Mouse (Mus musculus): ENCODE data around the gene Gm20696.
A peak's percentile ranks its signal among the peaks of the same experiment; 100 is the strongest.

Gene Gm20696

DNA sequence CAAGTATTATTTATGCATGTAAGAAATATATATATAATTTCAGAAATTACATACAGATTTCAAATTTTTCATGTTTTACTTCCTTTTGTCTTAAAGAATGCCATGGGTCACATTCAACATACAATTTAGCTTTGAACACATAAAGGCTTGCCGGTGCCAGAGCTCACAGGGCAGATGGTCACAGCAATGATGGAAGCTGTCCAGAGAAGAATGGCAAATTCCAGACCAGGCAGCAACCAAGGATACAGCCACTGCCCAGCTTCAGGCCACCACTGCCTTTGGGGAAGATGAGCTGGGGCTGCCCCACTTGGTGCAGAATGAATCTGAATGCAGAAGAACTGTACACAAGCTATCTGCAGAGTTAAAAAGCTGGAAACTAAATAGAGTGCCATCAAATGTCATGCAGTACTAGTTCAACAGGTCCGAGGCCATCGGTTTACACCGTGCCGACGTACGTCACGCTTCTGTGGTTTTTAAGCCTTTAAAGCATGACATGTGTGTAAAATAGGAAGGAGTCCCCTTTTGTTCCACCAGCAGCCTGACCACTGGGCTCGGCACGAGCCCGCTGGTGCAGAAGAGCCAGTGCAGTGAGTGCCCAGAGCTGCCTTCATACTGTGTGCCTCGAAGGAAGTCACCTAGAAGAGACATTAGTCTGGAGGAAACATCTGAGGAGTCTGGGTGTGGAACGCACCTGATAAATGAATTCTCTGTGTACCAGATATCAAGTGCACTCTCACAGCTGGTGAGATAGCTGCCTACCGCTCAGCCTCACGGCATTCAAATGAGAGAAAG is 383.5 kb downstream of the Gm20696 start:
- no peak for DNase-seq (ENCODE audit: low spot score in 2 of 2)

DNA sequence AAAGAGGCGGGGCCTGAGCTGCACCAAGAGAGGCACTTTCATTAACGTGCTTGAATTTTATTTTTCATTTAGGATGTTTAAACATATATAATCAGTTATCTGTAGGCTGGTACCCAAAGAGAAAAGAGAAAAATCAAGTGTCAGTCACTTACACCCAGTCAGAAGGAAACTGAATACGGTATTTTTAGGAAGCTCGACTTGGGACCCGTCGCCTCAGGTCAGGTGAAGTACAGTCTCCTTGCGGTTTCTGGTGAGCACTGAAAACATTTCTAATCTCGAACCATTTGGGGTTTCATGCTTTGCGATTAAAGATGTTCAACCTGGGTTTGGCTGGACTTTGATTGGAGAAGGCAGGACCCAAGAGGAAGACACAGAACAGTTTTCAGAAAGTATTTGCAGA is 385.2 kb downstream of the Gm20696 start:
- DNase-seq (ENCODE audit: low spot score in 2 of 2) = no peak

DNA sequence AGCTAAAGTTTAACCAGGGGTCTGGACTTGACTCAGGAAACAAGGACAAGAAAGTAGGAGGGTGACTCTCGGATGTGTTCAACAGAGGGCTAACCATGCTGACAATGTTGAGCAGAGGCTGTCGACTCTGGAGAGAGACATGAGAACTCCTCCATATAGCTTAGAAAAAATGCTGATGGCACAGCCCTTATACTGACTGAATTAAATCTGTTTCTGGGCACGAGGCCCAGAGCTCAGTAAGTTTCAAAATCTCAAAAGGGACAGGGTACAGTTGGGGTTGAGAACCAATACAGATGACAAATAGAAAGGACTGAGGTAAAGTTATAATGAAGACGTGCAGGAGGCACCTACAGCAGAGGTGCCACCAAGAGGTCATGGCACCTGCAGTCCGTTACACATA is 386.0 kb downstream of the Gm20696 start:
- DNase-seq (ENCODE audit: low spot score in 2 of 2) = no peak

DNA sequence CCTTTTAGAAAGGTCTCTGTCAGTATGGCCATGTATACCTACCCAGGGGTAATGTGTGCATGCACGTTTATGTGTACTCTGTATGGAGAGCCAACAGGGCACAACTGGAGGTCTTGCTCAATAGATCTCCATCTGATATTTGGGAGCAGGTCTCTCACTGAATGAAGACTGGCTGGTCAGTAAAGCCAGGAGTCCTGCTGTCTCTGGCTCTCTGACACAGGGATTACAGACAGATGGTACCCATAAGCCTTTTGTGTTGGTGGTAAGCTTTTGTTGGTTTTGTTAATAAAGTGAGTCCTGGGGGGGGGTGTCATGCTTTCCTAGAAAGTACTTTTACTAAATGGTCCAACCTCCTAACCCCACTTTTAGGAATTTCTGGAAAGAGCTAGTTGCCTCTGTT is 389.3 kb downstream of the Gm20696 start:
- no peak for DNase-seq (ENCODE audit: low spot score in 2 of 2)

DNA sequence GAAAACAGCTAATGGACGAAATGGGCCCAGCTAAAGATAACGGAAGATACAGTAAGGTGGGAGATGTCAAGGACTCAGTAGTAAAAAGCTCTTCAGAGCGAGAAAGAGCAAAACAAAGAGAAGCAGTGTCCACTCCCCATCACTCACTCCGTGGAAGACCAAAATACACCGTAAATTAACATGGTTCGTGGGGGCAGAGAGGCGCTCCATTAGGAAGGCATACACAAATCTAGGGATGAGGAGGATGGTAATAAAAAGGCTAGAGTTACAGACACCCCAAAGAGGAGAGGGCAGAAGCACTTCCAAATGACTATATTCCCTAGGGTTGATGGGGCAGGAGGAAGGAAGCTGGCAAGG is 390.3 kb downstream of the Gm20696 start:
- DNase-seq (ENCODE audit: low spot score in 2 of 2) = no peak

DNA sequence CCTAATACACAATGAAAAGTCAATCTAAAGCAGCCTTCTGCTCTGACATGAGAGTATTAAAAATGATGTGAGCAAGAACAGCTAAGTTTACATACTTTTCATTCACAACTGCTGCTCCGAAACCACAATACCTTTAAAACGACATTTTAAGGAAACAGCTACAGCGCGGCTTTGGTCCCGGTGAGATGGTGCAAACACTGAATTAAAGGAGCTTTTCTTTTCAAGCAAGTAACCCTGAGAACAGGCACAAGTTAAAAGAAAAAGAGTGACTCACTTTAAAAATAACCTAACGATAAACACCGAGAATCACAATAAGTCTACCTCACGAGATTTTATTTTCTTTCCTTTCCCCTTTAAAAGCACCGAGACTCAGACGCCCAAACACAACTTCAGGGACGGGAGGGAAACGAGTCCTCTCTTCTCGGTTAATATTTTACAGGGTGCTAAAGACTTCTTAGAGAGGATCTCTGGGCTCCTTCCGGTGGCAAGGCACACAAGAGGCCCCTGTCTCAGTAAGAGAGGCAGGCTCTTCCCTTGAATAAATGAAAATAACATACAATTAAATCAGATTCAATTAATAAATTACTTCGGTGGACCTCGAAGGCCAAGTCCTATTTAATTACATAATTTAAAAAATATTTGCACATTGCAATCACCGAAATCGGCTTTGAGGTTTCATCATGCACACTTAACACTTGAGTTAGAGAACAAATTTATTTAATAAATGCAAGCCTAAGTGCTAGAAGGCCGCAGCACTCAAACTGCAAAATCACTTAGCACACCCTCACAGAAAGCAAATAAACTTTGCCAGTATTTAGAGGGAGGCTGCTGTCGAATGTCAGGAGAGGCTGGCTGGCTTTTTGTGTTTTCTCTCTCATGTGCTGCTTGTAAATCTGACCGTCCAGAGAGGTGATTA is 391.0 kb downstream of the Gm20696 start:
- no peak for DNase-seq (ENCODE audit: low spot score in 2 of 2)

DNA sequence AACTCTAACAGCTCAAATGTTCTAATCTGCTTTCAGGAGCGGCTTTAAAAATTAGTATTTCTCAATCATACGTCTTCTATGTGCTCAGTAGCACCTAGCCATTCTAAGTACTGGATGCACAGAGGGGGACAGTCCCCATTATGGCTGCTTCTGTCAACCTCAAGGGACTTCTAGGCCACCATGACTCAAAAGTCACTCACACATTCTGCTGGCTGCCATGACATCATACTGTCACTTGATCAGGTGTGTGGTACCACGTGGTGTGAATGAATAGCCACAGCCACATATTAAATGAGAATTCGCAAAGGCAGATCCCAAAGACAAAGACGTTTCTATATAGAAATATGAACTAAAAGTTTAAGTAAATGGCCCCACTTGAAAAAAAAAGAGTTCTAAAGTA is 391.9 kb downstream of the Gm20696 start:
- no peak for DNase-seq (ENCODE audit: low spot score in 2 of 2)

- DNase-seq (ENCODE audit: low spot score in 2 of 2) = no peak
Measured at GRCm38 (mm10) chr6:99274222-99274621, 392.4 kb downstream of the Gm20696 start.

GRCm38 (mm10) chr6:99273177-99273576 is 393.4 kb downstream of the Gm20696 start:
- DNase-seq (ENCODE audit: low spot score in 2 of 2) = no peak

DNA sequence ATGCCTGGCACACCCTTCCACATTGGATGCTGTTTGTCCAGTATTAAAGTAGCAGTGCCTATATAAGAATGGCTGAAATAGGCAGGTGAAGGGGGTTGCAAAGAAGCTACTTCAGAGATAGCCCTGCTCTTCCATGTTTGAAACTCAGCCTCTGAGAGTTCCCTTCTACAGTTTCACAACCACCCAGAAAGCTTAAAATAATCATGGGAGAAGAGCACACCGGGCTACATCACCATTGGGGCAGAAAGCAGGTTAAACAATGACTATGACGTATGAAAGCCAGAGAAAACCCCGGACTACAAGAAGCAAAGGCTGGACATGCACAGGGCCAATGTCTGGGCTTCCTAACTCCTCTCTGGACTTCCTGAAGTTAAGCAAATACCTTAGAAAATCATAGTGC is 394.4 kb downstream of the Gm20696 start:
- no peak for DNase-seq (ENCODE audit: low spot score in 2 of 2)

DNA sequence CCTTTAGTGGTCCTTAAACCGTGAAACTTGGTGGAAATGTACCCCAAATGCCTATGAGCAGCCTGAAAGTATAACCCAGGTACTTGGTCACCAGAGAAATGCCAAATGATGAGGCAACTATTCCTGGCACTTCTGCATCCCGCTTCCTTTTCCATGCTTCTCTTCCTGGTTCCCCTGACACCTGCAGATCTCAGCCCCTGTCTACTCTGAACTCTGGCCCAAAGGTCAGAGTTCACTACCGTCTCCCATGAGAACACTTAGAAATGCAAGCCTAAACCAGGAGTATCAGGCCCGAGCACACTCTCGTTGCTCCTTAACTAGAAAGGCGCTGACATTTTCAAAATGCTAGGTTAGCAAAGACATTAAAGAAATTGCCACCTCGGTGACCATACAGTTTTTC is 394.9 kb downstream of the Gm20696 start:
- no peak for DNase-seq (ENCODE audit: low spot score in 2 of 2)

DNA sequence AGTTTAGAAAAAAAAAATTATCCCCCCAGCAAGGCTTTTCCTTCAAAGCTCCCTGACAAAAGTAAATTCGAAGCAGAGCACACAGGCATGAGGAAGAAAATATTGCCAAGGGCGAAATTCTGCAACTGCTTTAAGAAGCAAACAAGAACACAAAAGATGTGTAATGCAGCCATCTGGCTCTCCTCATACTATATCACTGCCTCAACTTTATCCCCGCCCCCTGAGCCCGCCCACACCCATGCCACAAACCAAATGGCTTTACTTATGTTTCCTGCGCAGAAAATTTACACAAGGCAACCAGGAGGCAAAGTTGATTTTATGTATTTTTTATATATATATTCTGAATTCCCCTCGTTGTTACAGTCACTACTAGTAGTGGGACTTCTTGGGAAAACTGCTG is 396.7 kb downstream of the Gm20696 start:
- no peak for DNase-seq (ENCODE audit: low spot score in 2 of 2)

GRCm38 (mm10) chr6:99268171-99269061 is 398.2 kb downstream of the Gm20696 start:
- no peak for DNase-seq (ENCODE audit: low spot score in 2 of 2)

DNA sequence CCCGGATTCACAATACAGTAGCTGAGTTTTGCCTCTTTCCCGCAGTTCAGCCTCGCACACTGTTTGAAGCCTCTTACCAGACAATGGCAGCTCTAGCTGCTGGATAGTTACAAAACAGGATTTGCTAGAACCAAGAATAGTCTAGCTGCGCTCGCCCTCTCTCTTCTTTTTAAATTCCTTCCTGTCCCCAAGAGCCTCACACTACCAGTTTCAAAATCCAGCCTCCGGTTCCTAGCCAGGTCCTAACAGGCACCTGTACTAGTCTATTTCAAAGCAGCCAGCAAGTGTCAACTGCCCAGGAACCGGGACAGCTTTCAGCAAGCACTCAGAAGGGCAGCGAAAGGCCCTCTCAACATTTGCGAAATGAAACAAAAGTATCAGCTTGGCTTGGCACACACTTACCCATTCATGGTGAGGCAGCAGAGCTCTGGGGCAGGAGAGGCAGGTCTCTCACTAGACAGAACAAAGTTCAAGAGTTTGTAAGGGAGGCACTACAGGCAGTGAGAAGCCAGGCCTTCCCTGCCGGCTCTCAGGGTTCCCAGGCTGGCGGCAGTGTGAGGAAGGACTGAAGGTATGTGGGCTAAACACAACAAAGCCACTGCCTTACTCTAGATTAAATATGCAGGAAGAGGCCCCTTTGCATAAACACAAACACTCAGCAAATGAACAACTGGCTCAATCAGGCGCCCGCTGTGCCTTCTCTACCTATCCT is 400.5 kb downstream of the Gm20696 start:
- DNase-seq (ENCODE audit: low spot score in 2 of 2) = peak; percentile 24 to 71

DNA sequence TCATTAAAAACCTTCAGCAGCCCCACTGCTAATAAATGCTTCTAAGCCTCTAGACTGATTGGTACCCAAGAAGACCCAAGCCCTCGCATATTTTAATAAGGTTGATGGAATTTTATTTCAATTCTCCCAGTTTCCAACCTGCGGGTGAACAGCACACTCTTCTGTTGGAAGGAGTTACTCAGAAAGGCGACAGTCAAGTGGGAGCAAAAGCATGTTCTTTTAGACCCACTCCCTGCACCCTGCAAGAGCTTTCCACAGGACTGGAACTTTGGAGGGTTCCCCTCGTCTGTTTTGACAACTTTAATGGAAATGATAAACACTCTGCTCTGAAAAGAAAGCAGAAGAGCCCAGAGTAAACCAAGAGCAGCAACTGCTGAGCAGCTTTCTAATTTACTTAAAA is 401.4 kb downstream of the Gm20696 start:
- DNase-seq (ENCODE audit: low spot score in 2 of 2) = no peak

GRCm38 (mm10) chr6:99264192-99265093 is 402.2 kb downstream of the Gm20696 start:
- DNase-seq (ENCODE audit: low spot score in 2 of 2) = no peak

DNA sequence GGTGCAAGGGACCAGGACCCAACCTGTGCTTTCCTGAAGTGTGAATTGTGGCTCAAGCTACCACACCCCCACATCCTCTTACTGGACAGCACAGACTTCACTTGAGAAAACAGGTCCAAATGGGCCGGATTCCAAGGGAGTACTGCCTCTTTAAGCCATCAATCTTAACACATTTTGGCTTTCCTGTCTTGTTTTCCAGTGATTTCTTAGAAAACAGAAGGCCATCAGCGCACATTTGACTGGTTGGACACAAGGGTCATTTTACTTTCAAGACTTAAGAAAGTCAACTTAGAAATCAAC is 402.8 kb downstream of the Gm20696 start:
- no peak for DNase-seq (ENCODE audit: low spot score in 2 of 2)

DNA sequence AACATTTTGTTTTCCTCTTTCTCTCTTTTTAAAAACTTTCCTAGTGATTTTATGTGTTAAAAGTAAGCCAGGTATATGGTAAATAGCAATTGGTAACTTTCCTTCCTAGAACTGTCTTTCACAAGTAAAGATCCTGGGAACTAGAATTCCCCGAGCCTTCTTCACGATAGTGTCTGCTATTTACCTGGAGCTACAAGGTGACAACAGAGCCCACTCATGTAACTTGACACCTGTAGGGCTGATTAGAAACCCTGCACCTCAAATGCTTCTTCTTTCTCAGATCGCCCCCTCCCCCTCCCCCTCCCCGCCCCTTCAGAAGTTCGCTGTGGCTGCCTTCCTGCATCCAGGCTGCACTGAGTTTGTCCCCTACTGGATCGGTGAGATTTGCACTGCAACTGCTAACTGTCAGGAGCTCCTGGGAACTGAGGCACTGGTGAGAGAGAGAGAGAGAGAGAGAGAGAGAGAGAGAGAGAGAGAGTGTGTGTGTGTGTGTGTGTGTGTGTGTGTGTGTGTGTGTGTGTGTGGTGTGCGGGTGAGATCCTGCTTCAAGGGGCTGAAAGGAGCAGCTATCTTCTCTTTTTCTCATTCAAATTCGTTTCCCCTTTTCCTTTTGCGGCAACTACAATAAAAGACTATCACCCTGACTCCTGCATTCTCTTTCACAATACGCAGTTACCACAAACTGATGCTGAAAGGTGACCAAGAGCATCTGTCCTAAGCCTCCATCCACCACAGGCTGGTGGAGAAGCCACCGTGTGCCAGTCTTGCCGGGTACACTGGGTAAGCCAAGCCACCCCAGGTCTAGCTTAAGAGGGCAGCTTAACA is 403.3 kb downstream of the Gm20696 start:
- no peak for DNase-seq (ENCODE audit: low spot score in 2 of 2)

- no peak for DNase-seq (ENCODE audit: low spot score in 2 of 2)
Measured at GRCm38 (mm10) chr6:99261737-99262130, 404.9 kb downstream of the Gm20696 start.
